Mouse (Mus musculus) heart, adult 2 months (tissue): ENCODE results near the gene 1700023F06Rik.

Source experiments
- CTCF ChIP-seq: fragments of 200-600 bp; IDR thresholded peaks from 2 replicates; pipeline ENCODE4 v1.8.1; 2022; ENCODE audit warnings: antibody characterized with exemption, mild to moderate bottlenecking, moderate library complexity
- POLR2A ChIP-seq: fragments of 200-500 bp; IDR thresholded peaks from 2 replicates; pipeline ENCODE4 v1.6.1; 2011; ENCODE audit warnings: mild to moderate bottlenecking, low read depth, low read length, control low read depth; ENCODE audit not compliant: insufficient read depth

DNA sequence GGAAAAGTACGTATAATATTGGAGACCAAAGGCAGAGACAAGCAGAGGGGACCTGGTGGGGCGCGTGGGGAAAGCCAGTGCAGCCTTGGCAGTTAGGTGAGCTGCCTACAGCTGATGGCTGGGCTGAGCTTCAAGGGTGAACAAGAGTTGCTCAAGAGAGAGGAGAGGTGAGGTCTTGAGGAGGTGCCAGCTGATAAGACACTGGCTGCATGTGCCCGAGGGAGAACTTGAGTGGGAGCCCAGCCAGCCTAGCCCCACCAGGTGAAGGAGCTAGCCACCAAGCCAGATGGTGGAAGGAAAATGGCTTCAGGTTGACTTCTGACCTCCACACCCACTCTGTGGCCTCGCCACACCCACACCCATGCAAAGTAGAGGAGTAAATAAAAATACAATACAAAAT, 44.0 kb upstream of the 1700023F06Rik start:
- no peak for TF ChIP-seq CTCF
- TF ChIP-seq POLR2A, result no peak
